Mouse (Mus musculus): ENCODE data around the gene Prkag2. TPM values are rescaled to one million over a fixed set of nuclear protein-coding genes. Genes with fewer than 3 reads are reported as not detected.

Prkag2 gene
- polyA plus RNA-seq, 1 experiment from 2014 or later, result 56.7 TPM

DNA sequence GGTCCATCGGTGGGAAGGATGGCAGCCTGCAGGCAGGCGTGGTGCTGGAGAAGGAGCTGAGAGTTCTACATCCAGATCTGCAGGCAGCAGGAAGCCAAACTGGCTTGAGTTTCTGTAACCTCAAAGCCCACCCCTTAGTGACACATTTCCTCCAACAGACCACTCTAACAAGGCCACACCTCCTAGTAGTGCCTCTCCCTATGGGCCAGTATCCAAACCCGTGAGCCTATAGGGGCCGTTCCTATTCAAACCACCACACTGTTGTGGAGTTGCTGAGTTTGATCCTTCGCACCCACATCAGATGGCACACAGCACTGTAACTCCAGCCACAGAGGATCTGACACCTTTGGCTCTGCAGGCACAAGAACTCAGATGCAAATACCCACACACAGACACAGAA lies 185.3 kb downstream of the Prkag2 start:
- no peaks in the 10 kb centered on the region for H3K36me3 ChIP-seq
- no peak for ATAC-seq (ENCODE audit: low FRiP score)
- no peak overlapping the region for H3K4me2 ChIP-seq (replicated peaks)
- no peak overlapping the region for H3K4me3 ChIP-seq
- no peaks in the 10 kb centered on the region for H3K27me3 ChIP-seq
- no peak overlapping the region for H3K27ac ChIP-seq
- no peaks in the 10 kb centered on the region for H3K9me3 ChIP-seq (replicated peaks)
- 70% methylated on average over 5 of the region's 5 CpGs for WGBS
- H3K9ac ChIP-seq, result no peak overlapping the region
- H3K4me1 ChIP-seq, result no peaks in the 10 kb centered on the region

DNA sequence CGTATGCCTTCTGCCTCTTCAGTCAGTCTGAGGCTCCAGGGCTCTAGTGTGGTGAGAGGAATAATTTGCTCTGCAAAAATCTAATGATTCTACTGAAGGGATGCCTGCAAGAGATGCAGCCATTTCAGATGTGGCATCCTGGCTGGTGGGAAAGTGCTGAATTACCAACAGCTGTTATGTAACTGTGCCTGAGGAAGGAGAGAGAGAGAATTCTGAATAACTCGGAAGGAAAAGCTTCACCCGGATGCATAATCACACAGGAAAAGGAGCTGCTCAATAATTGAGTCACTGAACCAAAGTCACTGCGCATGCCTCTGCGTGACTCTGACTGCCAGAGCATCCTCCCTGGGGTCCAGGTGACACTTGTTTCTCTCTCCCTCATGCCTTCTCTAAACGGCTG lies 186.8 kb downstream of the Prkag2 start:
- Histone ChIP-seq H3K4me2 (replicated peaks) (no peak overlapping the region), H3K27me3 (no peaks in the 10 kb centered on the region), H3K9ac (no peak overlapping the region), H3K4me1 (no peaks in the 10 kb centered on the region), H3K4me3 (no peak overlapping the region), H3K27ac (no peak overlapping the region), H3K36me3 (no peaks in the 10 kb centered on the region), H3K9me3 (replicated peaks) (no peaks in the 10 kb centered on the region)
- ATAC-seq (ENCODE audit: low FRiP score), result no peak
- WGBS, result 75% methylated on average over 6 of the region's 6 CpGs

DNA sequence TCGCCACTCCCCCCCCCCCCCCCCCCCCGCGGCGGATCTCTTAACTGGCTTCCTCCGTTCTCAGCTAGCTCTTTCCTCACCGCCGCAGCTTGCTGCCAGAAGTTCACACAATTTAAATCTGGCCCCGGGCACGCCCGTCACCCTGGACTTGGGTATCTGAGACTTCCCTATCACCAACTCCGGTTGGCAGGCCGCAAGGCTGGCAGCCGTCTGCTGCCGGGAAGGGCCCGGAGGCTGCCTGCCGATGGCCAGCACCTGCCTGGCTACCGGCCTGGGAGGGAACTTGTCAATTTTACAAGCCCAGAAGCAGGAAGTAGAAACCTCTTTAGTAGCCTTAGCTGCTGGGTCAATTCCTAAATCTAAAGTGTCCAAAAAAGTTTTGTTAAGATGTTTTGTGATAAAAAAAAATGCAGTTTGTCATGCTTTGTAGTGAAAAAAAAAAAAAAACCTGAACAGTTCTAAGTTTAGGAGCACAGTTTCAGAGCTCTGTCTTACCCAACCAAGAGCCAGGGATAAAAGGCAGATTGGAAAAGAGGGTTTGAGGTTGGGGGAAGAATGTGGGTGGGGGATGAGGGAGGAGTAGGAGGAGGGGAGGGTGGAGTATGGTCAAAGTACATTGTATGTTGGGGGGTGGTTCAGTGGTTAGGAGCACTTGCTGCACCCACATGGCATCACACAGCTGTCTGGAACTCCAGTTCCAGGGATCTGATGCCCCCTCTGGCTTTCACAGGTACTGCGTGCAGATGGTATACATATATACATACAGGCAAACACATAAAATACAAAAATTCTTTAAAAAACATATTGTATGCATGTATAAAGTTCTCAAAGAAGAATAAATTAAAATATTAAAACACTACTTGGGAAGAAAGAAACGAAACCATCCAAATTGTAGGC lies 191.4 kb downstream of the Prkag2 start:
- Histone ChIP-seq H3K36me3 (no peaks in the 10 kb centered on the region), H3K27me3 (no peaks in the 10 kb centered on the region), H3K4me2 (replicated peaks) (peak overlapping the region; percentile 72), H3K9me3 (replicated peaks) (no peaks in the 10 kb centered on the region), H3K27ac (peak overlapping the region; percentile 96), H3K9ac (peak overlapping the region; percentile 98), H3K4me1 (peaks cover 15% of the 10 kb centered on the region), H3K4me3 (peak overlapping the region; percentile 95)
- ATAC-seq (ENCODE audit: low FRiP score), result peak; percentile 69; the same call in 1 of the 2 replicates
- 13% methylated on average over 15 of the region's 19 CpGs for WGBS

DNA sequence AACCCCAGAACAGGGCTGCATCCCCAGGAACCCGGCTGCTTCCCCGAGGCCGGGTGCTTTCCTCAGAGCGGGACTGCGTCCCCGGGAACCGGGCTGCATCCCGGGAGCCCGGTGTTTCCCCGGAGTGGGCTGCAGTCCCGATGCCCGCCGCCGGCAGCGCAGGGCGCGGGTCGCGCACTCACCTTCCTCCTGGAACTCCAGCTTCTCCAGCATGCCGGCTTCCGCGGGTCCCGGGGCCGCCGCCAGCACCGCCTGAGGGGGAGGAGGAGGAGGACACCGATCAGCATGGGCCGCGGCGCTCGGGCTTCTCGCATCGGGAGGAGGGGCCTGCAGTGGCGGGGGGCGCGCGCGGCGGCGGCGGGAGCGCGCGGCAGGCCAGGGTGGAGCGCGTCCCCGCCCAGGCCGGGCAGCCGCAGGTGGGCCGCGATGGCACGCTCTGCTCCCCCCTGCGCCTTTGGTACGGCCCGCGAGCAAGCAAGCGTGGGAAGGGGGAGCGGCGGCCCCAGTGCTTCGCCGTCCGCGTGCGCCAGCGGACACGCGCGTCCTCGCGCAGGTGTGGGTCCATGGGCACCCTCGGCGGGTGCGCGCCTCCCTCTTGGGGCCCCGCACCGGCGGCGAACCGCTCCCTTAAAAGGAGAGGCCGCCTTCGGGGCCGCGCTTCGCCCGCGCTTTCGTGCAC lies 192.2 kb downstream of the Prkag2 start:
- Histone ChIP-seq H3K9ac (peak overlapping the region; percentile 98), H3K9me3 (replicated peaks) (no peaks in the 10 kb centered on the region), H3K4me1 (peaks cover 15% of the 10 kb centered on the region), H3K27me3 (no peaks in the 10 kb centered on the region), H3K4me2 (replicated peaks) (peak overlapping the region; percentile 72), H3K27ac (peak overlapping the region; percentile 96), H3K4me3 (peak overlapping the region; percentile 95), H3K36me3 (no peaks in the 10 kb centered on the region)
- whole genome bisulfite sequencing, result under 1% methylated on average over 63 of the region's 87 CpGs
- peak; percentile 97 for ATAC-seq (ENCODE audit: low FRiP score)

DNA sequence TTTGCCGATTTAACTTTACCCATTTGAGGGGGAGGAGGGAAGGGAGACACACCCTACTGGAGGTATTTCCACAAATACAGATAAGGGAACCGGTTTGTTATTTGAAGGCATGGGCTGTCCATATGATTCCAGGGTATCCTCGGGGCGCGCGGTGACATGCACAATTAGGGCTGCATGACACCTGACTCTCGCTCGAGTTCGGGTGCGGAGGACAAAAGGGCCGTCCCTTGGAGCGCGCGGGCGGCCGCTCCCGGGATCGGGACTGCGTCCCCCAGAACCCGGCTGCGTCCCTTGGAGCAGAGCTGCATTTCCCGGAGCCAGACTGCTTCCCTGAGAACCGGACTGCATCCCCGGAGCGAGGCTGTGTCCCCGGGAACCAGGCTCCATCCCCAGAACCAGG lies 192.7 kb downstream of the Prkag2 start:
- Histone ChIP-seq H3K4me2 (replicated peaks) (peak overlapping the region; percentile 72), H3K9me3 (replicated peaks) (no peaks in the 10 kb centered on the region), H3K27me3 (no peaks in the 10 kb centered on the region), H3K9ac (peak overlapping the region; percentile 98), H3K27ac (peak overlapping the region; percentile 96), H3K4me1 (peaks cover 15% of the 10 kb centered on the region), H3K36me3 (no peaks in the 10 kb centered on the region), H3K4me3 (peak overlapping the region; percentile 95)
- ATAC-seq (ENCODE audit: low FRiP score), result peak; percentile 61
- 0% methylated on average over 26 of the region's 26 CpGs for WGBS

DNA sequence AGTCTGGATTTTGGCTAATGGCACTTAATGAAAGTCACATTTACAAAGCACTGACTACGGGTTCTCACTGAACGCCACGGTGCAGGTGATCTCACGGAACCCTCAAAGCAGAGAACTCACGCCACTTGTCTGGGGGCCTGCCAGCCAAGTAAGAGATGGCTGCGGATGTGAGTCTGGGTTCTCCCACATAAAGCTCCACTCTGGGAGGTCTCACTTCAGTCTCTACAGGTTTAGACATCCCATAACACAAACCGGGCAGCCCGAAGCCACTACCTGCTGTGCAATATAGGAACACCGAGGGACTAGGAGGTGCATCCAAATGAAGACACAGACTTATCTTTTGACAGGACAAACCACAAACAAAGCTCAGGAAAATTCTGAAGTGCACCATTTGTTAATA lies 193.6 kb downstream of the Prkag2 start:
- WGBS, result 67% methylated on average over 9 of the region's 9 CpGs

DNA sequence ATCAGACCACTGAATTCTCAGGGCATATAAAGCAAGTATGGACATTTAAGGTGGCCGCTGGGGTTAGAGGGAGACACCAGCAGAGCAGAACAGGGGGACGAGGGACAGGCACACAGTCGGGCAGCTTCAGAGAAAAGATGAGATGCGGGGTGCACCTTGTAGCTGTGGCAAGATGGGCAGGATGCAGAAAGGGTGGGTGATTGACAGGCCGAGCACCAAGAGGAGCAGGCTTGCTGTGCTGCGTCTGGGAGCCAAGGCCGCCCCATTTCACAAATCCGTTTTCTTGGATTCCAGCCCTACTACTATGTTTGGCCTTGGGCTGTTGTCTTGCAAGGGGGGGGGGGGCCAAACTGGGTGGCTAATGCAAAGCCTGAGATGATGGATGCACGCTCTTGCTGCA lies 195.5 kb downstream of the Prkag2 start:
- no peak for ATAC-seq (ENCODE audit: low FRiP score)
- no peaks in the 10 kb centered on the region for H3K9me3 ChIP-seq (replicated peaks)
- no peaks in the 10 kb centered on the region for H3K27me3 ChIP-seq
- H3K36me3 ChIP-seq, result peaks cover 10% of the 10 kb centered on the region; the same call in 1 of the 2 replicates
- 82% methylated on average over 9 of the region's 9 CpGs for WGBS
- H3K4me1 ChIP-seq, result peaks cover 15% of the 10 kb centered on the region
- no peak overlapping the region for H3K4me3 ChIP-seq
- no peak overlapping the region for H3K4me2 ChIP-seq (replicated peaks)
- 0 out of 2 replicates have a peak overlapping the region, but pooled peaks have one; percentile 9 for H3K9ac ChIP-seq
- no peak overlapping the region for H3K27ac ChIP-seq

More for the DNA sequence above, 193.6 kb downstream of the Prkag2 start:
- peak overlapping the region; percentile 95 for H3K4me3 ChIP-seq
- no peak for ATAC-seq (ENCODE audit: low FRiP score)
- no peak overlapping the region for H3K27ac ChIP-seq
- H3K9ac ChIP-seq, result peak overlapping the region; percentile 98; the same call in 1 of the 2 replicates
- H3K27me3 ChIP-seq, result no peaks in the 10 kb centered on the region
- H3K4me2 ChIP-seq (replicated peaks), result peak overlapping the region; percentile 72
- H3K9me3 ChIP-seq (replicated peaks), result no peaks in the 10 kb centered on the region
- peaks cover 15% of the 10 kb centered on the region for H3K4me1 ChIP-seq
- H3K36me3 ChIP-seq, result 0 out of 2 replicates have a peak, but pooled peaks cover 1% of the 10 kb centered on the region

DNA sequence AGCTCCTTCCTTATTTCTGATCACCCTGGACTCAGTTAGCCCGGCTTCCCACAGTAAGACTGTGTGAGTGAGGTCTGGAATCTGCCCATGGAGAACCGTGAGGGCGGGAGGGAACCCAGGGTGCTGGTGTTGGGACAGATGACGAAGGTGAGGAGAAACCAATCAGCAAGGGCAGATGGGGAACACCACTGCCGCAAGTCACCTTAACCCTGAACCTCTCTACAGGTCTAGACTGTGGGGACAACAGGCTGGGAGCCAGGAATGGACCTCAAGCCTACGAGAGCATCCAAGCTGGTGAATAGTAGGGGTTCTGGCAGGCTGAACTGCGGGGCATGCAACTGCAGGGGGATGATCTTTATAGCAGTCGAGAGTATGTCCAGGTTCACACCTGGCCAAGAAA lies 196.0 kb downstream of the Prkag2 start:
- no peak for ATAC-seq (ENCODE audit: low FRiP score)
- peaks cover 15% of the 10 kb centered on the region for H3K4me1 ChIP-seq
- no peak overlapping the region for H3K27ac ChIP-seq
- 0 out of 2 replicates have a peak overlapping the region, but pooled peaks have one; percentile 9 for H3K9ac ChIP-seq
- H3K27me3 ChIP-seq, result no peaks in the 10 kb centered on the region
- WGBS, result 93% methylated on average over 8 of the region's 8 CpGs
- peaks cover 10% of the 10 kb centered on the region; the same call in 1 of the 2 replicates for H3K36me3 ChIP-seq
- no peak overlapping the region for H3K4me2 ChIP-seq (replicated peaks)
- H3K9me3 ChIP-seq (replicated peaks), result no peaks in the 10 kb centered on the region
- no peak overlapping the region for H3K4me3 ChIP-seq

DNA sequence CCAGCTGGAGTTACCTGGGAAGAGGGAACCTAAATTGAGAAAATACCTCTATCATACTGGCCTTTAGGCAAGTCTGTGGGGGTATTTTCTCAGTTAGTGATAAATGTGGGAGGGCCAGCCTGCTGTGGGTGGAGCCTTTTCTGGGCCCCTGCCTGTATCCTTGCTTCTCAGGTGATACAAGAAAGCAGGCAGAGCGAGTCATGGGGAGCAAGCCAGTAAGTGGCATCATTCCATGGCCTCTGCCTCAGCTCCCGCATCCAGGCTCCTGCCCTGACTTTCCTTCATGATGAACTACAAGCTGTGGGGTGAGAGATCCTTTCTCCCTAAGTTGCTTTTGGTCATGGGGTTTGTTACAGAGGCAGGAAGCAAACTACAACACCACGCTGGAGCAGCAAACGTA lies 196.4 kb downstream of the Prkag2 start:
- H3K4me1 ChIP-seq, result peaks cover 15% of the 10 kb centered on the region
- no peak for ATAC-seq (ENCODE audit: low FRiP score)
- no peaks in the 10 kb centered on the region for H3K27me3 ChIP-seq
- H3K9me3 ChIP-seq (replicated peaks), result no peaks in the 10 kb centered on the region
- 81% methylated on average over 4 of the region's 4 CpGs for WGBS
- H3K4me3 ChIP-seq, result no peak overlapping the region
- no peak overlapping the region for H3K4me2 ChIP-seq (replicated peaks)
- H3K9ac ChIP-seq, result no peak overlapping the region
- H3K36me3 ChIP-seq, result peaks cover 10% of the 10 kb centered on the region; the same call in 1 of the 2 replicates
- no peak overlapping the region for H3K27ac ChIP-seq

DNA sequence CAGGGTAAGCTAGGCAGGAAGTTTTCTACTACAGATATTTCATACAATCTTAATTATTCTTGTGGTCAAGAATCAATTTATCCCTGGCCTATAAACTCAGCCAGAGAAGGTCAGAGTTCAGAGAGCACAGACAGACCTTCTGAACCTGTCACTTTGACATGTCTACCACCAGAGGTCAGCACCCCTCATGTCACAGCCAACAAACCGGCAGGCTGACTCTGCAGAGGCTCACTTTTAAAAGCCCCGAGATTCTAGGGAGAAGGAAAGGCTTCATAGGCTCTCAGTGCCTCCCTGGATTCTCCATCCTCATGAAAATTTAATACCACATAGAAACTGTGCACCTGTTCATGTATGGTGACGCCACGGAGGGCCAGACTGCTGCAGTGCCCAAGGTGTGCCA lies 197.6 kb downstream of the Prkag2 start:
- no peaks in the 10 kb centered on the region for H3K27me3 ChIP-seq
- H3K9ac ChIP-seq, result no peak overlapping the region
- H3K4me3 ChIP-seq, result no peak overlapping the region
- WGBS, result 30% methylated on average over 4 of the region's 4 CpGs
- H3K4me2 ChIP-seq (replicated peaks), result no peak overlapping the region
- H3K27ac ChIP-seq, result no peak overlapping the region
- peaks cover 10% of the 10 kb centered on the region; the same call in 1 of the 2 replicates for H3K36me3 ChIP-seq
- peaks cover 15% of the 10 kb centered on the region for H3K4me1 ChIP-seq
- H3K9me3 ChIP-seq (replicated peaks), result no peaks in the 10 kb centered on the region
- ATAC-seq (ENCODE audit: low FRiP score), result 0 out of 2 replicates have a peak, but pooled peaks have one; percentile 29

DNA sequence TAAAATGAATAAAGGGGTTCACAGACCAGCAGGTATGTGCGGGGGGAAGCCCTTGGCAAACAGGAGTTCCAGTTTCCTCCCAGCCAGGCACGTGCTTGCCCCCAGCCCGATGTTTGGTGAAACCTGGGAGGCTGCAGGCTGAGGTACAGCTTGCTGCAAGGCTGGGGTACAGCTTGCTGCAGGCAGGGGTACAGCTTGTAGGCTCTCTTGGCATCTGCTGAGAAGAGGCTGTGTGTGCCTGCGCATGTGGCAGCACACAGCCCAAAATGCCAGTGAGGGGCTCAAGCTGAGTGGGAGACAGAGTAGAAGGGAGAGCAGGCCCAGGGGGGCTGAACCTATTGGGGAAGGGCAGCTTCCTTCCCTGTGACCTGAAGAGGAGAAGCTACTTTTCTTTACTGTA lies 204.8 kb downstream of the Prkag2 start:
- H3K27me3 ChIP-seq, result no peaks in the 10 kb centered on the region
- WGBS, result 91% methylated on average over 4 of the region's 4 CpGs
- H3K27ac ChIP-seq, result no peak overlapping the region
- no peak overlapping the region for H3K4me3 ChIP-seq
- no peak overlapping the region for H3K9ac ChIP-seq
- no peaks in the 10 kb centered on the region for H3K9me3 ChIP-seq (replicated peaks)
- peaks cover under 1% of the 10 kb centered on the region; the same call in 1 of the 2 replicates for H3K36me3 ChIP-seq
- ATAC-seq (ENCODE audit: low FRiP score), result no peak
- H3K4me2 ChIP-seq (replicated peaks), result no peak overlapping the region
- H3K4me1 ChIP-seq, result 0 out of 2 replicates have a peak, but pooled peaks cover 4% of the 10 kb centered on the region

DNA sequence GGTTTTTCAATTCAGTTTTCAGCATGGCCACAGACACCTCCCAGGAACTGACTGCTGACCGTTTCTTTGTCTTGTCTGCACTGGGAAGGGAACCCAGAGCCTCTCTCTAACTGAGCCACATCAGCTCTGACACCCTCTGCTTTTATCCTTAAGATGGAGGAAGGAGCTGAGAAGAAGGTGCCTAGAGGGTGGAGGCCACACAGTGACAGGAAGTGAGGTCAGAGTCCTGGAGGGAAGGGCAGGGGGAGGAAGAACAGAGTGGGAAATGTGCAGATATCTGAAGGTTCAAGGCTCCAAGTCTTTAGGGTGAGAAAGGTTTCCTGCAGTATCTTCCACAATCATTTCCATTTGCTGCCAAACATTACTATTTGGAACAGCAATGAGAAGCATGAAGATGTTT lies 205.6 kb downstream of the Prkag2 start:
- WGBS, result 70% methylated on average over 1 of the region's 1 CpGs
- Histone ChIP-seq H3K4me1 (0 out of 2 replicates have a peak, but pooled peaks cover 4% of the 10 kb centered on the region), H3K4me3 (no peak overlapping the region), H3K27ac (no peak overlapping the region), H3K36me3 (no peaks in the 10 kb centered on the region), H3K27me3 (no peaks in the 10 kb centered on the region), H3K4me2 (replicated peaks) (no peak overlapping the region), H3K9me3 (replicated peaks) (no peaks in the 10 kb centered on the region), H3K9ac (no peak overlapping the region)
- ATAC-seq (ENCODE audit: low FRiP score), result no peak

Measured in hindbrain, embryonic 12.5 days (tissue).